Mouse (Mus musculus) limb, embryonic 15.5 days (tissue): ENCODE results near the gene Galc. TPM values are rescaled to one million over a fixed set of nuclear protein-coding genes. Genes with fewer than 3 reads are reported as not detected.

ENCODE experiments used
- ATAC-seq: fragments of 200-750 bp; cut with Nextera tagmentation; 2 replicates; pipeline ENCODE4 v1.8.0; 2017; ENCODE audit warnings: low read depth, moderate TSS enrichment; ENCODE audit not compliant: insufficient number of reproducible peaks, low FRiP score, low TSS enrichment
- H3K27ac ChIP-seq: fragments of 300-500 bp; sonication (generic); 2 replicates; pipeline ENCODE4 v1.5.1; 2015; ENCODE audit warnings: moderate library complexity, mild to moderate bottlenecking, inconsistent platforms
- H3K27me3 ChIP-seq: fragments of 300-500 bp; sonication (generic); 2 replicates; pipeline ENCODE4 v1.6.1; 2015; ENCODE audit warnings: inconsistent platforms
- H3K36me3 ChIP-seq: fragments of 300-500 bp; sonication (generic); 2 replicates; pipeline ENCODE4 v1.6.1; 2015; ENCODE audit warnings: inconsistent platforms
- H3K4me1 ChIP-seq: fragments of 300-500 bp; sonication (generic); 2 replicates; pipeline ENCODE4 v1.6.1; 2015; ENCODE audit warnings: inconsistent platforms
- H3K4me2 ChIP-seq: fragments of 300-500 bp; sonication (generic); 2 replicates; pipeline ENCODE4 v1.6.1; 2015; ENCODE audit warnings: mild to moderate bottlenecking, inconsistent platforms
- H3K4me3 ChIP-seq: fragments of 300-500 bp; sonication (generic); 2 replicates; pipeline ENCODE4 v1.5.1; 2015; ENCODE audit warnings: mild to moderate bottlenecking, inconsistent platforms
- H3K9ac ChIP-seq: fragments of 300-500 bp; sonication (generic); 2 replicates; pipeline ENCODE4 v1.6.1; 2015; ENCODE audit warnings: inconsistent platforms
- H3K9me3 ChIP-seq: fragments of 300-500 bp; sonication (generic); 2 replicates; pipeline ENCODE4 v1.6.1; 2016; ENCODE audit warnings: inconsistent platforms
- WGBS: fragments of 180-500 bp; shearing (Covaris S2); methylation state at CpG from one replicate; pipeline ENCODE4 v1.1.7; 2015; 5-methylcytosine and 5-hydroxymethylcytosine counted together
- polyA plus RNA-seq: library from polyadenylated mRNA; unstranded; fragments of >200 nt; fragmentation: Nextera tagmentation; extraction: Ambion mirVana; gene quantifications from 2 replicates; pipeline ENCODE4 v1.2.1, GENCODE M21; 2015

Galc gene
- polyA plus RNA-seq, 1 experiment from 2014 or later = 6.7 TPM

DNA sequence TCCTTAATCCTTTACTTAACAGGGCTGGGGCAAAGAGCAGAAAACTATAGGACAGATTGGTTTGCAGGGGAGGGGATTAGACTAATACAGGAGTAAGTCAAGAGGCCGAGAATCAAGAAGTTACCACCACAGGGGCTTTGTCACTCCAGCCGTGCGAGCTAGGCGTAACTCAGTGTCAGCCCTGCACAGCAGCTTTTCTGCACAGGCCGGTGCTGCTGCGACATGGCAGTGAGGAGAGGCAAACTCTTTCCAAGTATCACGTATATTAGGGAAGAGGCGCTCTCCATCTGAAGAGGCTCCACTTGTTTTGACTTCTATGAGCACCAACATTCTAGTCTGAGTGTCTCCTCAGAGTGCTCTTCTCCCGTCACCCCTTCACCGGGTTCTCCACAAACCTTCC is 51.2 kb downstream of the Galc start:
- Histone ChIP-seq H3K4me1 (no peaks in the 10 kb centered on the region), H3K36me3 (peaks cover 10% of the 10 kb centered on the region), H3K27ac (no peak overlapping the region), H3K9me3 (no peaks in the 10 kb centered on the region), H3K27me3 (no peaks in the 10 kb centered on the region), H3K9ac (no peak overlapping the region), H3K4me3 (no peak overlapping the region), H3K4me2 (no peak overlapping the region)
- no peak for ATAC-seq
- WGBS = 80% methylated on average over 10 of the region's 10 CpGs

DNA sequence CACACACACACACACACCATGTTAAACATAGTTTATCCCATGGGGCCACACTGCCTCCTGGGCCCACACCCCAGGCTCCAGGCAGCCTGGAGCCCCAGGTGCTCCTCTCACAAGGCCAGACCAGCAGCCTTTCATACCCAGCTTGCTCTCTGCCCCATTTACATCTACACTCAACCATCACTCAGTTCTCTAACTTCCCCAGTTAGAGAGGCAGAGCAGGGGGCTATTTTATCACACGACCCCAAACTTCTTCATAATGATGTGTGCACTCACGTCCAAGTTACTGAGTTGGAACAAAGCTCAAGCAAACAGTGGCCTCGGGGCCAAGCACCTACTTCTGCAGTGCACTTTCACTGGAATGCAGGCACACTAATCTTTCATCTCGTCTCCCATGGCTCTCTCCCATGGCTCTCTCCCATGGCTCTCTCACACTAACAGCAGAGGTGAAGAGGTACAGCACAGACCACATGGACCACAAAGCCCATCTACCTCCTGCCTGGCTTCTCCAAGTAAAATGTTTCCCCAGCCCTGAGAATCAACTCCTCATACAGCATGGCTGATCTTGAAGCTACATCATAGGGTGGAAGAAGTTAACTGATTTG is 53.7 kb downstream of the Galc start:
- WGBS = 65% methylated on average over 4 of the region's 4 CpGs
- Histone ChIP-seq H3K4me2 (no peak overlapping the region), H3K36me3 (0 out of 2 replicates have a peak, but pooled peaks cover 8% of the 10 kb centered on the region), H3K27ac (no peak overlapping the region), H3K4me1 (no peaks in the 10 kb centered on the region), H3K9me3 (no peaks in the 10 kb centered on the region), H3K4me3 (no peak overlapping the region), H3K9ac (no peak overlapping the region), H3K27me3 (no peaks in the 10 kb centered on the region)
- no peak for ATAC-seq

DNA sequence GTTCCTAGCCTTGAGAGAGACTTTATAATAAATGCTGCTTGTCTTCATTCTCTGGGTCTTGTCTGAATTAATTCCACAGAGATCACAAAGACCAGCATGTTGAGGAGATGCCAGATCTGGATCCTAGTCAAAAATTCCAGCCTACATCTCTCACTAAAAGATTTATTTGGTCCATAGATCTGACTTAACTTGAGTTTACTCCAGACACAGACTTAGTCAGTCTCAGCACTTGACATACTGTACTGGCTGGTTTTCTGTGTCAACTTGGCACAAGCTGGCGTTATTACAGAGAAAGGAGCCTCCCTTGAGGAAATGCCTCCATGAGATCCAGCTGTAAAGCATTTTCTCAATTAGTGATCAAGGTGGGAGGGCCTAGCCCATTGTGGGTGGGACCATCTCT is 61.9 kb downstream of the Galc start:
- H3K4me3 ChIP-seq = no peak overlapping the region
- no peaks in the 10 kb centered on the region; the same call in 1 of the 2 replicates for H3K4me1 ChIP-seq
- no peaks in the 10 kb centered on the region for H3K36me3 ChIP-seq
- H3K9ac ChIP-seq = no peak overlapping the region
- 17% methylated on average over 1 of the region's 1 CpGs for WGBS
- no peak overlapping the region for H3K27ac ChIP-seq
- ATAC-seq = no peak
- no peaks in the 10 kb centered on the region for H3K27me3 ChIP-seq
- H3K9me3 ChIP-seq = no peaks in the 10 kb centered on the region
- H3K4me2 ChIP-seq = no peak overlapping the region

- Histone ChIP-seq H3K27ac (no peak overlapping the region), H3K27me3 (no peaks in the 10 kb centered on the region), H3K9ac (no peak overlapping the region), H3K36me3 (no peaks in the 10 kb centered on the region), H3K4me3 (no peak overlapping the region), H3K4me1 (no peaks in the 10 kb centered on the region), H3K4me2 (no peak overlapping the region), H3K9me3 (no peaks in the 10 kb centered on the region)
- ATAC-seq = no peak
- 80% methylated on average over 1 of the region's 1 CpGs for WGBS
Observed at GRCm38 (mm10) chr12:98190201-98190600, 69.1 kb downstream of the Galc start.

- no peak overlapping the region for H3K4me3 ChIP-seq
- H3K4me2 ChIP-seq = no peak overlapping the region
- H3K4me1 ChIP-seq = no peaks in the 10 kb centered on the region
- no peak for ATAC-seq
- 81% methylated on average over 9 of the region's 9 CpGs for WGBS
- no peaks in the 10 kb centered on the region for H3K36me3 ChIP-seq
- H3K9me3 ChIP-seq = no peaks in the 10 kb centered on the region
- H3K27ac ChIP-seq = no peak overlapping the region
- no peak overlapping the region for H3K9ac ChIP-seq
- peaks cover 1% of the 10 kb centered on the region; the same call in 1 of the 2 replicates for H3K27me3 ChIP-seq
Observed at GRCm38 (mm10) chr12:98189096-98189495, 70.2 kb downstream of the Galc start.

DNA sequence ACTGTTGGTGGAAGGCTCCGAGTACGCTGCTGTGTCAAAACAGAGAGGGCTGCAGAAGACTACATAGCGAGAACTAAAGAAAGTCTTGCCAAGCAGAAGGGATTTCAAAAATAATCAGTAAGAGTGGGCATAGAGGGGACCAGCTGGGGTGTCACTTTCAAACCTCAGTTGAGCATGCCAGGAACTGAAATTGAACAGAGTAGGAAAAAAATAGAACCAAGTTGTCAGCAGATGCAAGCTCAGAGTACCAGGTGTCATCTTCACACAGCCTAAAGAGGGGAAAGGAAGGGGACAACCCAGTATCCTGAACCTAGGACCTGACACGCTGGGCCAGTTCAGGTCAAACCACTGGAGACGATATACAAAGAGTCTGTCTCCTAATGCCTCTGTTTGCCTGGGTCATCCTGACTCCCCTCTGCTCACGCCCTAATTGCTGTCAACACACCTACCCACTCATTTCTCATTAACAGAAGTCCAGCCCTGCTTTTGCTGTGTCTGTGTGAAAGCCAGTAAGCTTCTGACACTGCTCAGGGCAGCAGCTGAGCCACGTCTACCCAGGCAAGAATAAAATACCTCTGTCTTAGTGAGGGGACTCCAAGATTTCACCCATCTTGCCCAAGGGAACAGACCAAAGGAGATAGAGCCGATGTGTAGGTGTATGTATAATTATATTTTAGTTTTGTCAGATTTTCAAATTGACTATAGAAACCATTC is 71.9 kb downstream of the Galc start:
- no peaks in the 10 kb centered on the region for H3K4me1 ChIP-seq
- 55% methylated on average over 8 of the region's 8 CpGs for WGBS
- peaks cover 7% of the 10 kb centered on the region for H3K27me3 ChIP-seq
- no peak overlapping the region for H3K27ac ChIP-seq
- ATAC-seq = no peak
- H3K36me3 ChIP-seq = no peaks in the 10 kb centered on the region
- no peak overlapping the region for H3K4me2 ChIP-seq
- H3K9me3 ChIP-seq = no peaks in the 10 kb centered on the region
- no peak overlapping the region for H3K9ac ChIP-seq
- H3K4me3 ChIP-seq = no peak overlapping the region

DNA sequence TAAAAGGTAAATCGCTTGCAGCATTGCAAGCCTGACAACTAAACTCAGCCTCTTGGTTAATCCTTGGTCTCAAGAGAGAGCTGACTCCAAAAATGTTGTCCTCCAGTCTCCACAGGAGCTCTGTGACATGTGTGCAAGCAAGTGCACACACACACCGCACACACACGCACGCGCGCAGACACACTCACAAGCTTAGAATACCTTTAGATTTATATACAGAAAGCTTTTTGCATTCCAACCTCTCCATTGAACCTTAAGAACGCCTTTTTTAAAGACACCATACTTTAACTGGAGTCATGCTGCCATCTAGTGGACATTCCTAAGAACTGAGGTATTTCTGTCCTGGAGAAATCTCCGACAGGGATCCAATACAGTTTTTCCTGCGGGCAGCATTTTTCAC is 77.5 kb downstream of the Galc start:
- peak overlapping the region; percentile 27; the same call in 1 of the 2 replicates for H3K4me2 ChIP-seq
- no peaks in the 10 kb centered on the region for H3K4me1 ChIP-seq
- no peak overlapping the region for H3K9ac ChIP-seq
- WGBS = 11% methylated on average over 9 of the region's 9 CpGs
- H3K36me3 ChIP-seq = no peaks in the 10 kb centered on the region
- peaks cover 10% of the 10 kb centered on the region for H3K27me3 ChIP-seq
- H3K9me3 ChIP-seq = no peaks in the 10 kb centered on the region
- ATAC-seq = no peak
- H3K27ac ChIP-seq = no peak overlapping the region
- H3K4me3 ChIP-seq = no peak overlapping the region

DNA sequence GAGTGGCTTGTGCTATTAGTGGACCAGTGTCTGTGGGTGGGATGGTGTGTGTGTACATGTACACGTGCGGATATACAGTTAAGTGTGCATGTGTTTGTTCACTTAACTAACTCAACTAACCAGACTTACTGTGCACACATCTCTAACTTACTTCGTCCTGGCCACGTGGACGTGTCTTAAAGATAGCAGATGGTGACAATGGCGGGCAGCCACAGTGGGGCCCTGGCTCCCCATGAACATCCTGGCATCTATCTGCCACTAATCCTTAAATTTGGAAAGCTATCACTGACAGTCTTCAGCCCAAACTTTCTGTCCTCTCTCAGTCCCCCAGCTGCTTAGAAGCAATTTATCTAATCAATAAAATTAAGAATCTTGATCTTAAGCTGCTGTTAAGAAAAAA is 78.5 kb downstream of the Galc start:
- Histone ChIP-seq H3K27ac (no peak overlapping the region), H3K4me3 (no peak overlapping the region), H3K4me1 (no peaks in the 10 kb centered on the region), H3K36me3 (no peaks in the 10 kb centered on the region), H3K9me3 (no peaks in the 10 kb centered on the region), H3K9ac (no peak overlapping the region), H3K27me3 (peaks cover 10% of the 10 kb centered on the region), H3K4me2 (no peak overlapping the region)
- ATAC-seq = no peak
- WGBS = 90% methylated on average over 6 of the region's 6 CpGs

- Histone ChIP-seq H3K27me3 (peaks cover 10% of the 10 kb centered on the region), H3K27ac (no peak overlapping the region), H3K9me3 (no peaks in the 10 kb centered on the region), H3K36me3 (no peaks in the 10 kb centered on the region), H3K4me2 (no peak overlapping the region), H3K4me3 (no peak overlapping the region), H3K9ac (no peak overlapping the region), H3K4me1 (no peaks in the 10 kb centered on the region)
- WGBS = 87% methylated on average over 16 of the region's 16 CpGs
- no peak for ATAC-seq
Observed at GRCm38 (mm10) chr12:98180235-98180800, 78.9 kb downstream of the Galc start.

- no peak overlapping the region for H3K27ac ChIP-seq
- no peak overlapping the region for H3K4me2 ChIP-seq
- H3K27me3 ChIP-seq = peaks cover 10% of the 10 kb centered on the region
- H3K4me1 ChIP-seq = no peaks in the 10 kb centered on the region
- H3K9me3 ChIP-seq = no peaks in the 10 kb centered on the region
- H3K4me3 ChIP-seq = no peak overlapping the region
- no peak for ATAC-seq
- no peaks in the 10 kb centered on the region for H3K36me3 ChIP-seq
- no peak overlapping the region for H3K9ac ChIP-seq
- WGBS = 70% methylated on average over 1 of the region's 1 CpGs
Observed at GRCm38 (mm10) chr12:98179496-98179895, 79.8 kb downstream of the Galc start.

DNA sequence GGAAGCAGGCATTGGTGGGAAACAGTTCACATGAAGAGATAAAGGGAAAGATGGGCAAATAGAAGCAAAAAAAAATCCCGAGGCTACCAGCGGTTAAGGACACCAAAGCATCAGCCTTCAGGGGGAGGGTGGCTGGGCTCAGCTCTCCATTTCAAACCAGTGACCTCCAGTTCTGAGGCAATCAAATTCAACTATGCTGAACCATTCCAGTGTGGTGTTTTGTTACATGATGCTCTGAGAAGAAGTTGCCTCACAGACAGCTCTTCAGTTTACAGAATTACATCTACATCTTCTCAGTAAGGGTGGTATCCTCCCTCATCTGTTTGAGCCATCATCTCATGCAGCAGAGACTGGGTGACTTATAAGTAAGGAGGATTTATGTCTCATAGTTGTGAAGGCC is 82.6 kb downstream of the Galc start:
- H3K36me3 ChIP-seq = no peaks in the 10 kb centered on the region
- H3K9ac ChIP-seq = no peak overlapping the region
- no peaks in the 10 kb centered on the region for H3K9me3 ChIP-seq
- no peak overlapping the region for H3K4me3 ChIP-seq
- no peaks in the 10 kb centered on the region for H3K4me1 ChIP-seq
- 94% methylated on average over 2 of the region's 2 CpGs for WGBS
- H3K27ac ChIP-seq = no peak overlapping the region
- H3K4me2 ChIP-seq = no peak overlapping the region
- ATAC-seq = no peak
- no peaks in the 10 kb centered on the region for H3K27me3 ChIP-seq

- H3K9ac ChIP-seq = no peak overlapping the region
- 82% methylated on average over 3 of the region's 3 CpGs for WGBS
- ATAC-seq = no peak
- H3K4me2 ChIP-seq = no peak overlapping the region
- no peaks in the 10 kb centered on the region for H3K27me3 ChIP-seq
- H3K4me1 ChIP-seq = peaks cover 8% of the 10 kb centered on the region; the same call in 1 of the 2 replicates
- H3K27ac ChIP-seq = no peak overlapping the region
- H3K9me3 ChIP-seq = no peaks in the 10 kb centered on the region
- no peak overlapping the region for H3K4me3 ChIP-seq
- H3K36me3 ChIP-seq = no peaks in the 10 kb centered on the region
Observed at GRCm38 (mm10) chr12:98161901-98162300, 97.4 kb downstream of the Galc start.
